Comparison of ENCODE assay signal across 8 mouse cellular contexts in the genomic region with DNA sequence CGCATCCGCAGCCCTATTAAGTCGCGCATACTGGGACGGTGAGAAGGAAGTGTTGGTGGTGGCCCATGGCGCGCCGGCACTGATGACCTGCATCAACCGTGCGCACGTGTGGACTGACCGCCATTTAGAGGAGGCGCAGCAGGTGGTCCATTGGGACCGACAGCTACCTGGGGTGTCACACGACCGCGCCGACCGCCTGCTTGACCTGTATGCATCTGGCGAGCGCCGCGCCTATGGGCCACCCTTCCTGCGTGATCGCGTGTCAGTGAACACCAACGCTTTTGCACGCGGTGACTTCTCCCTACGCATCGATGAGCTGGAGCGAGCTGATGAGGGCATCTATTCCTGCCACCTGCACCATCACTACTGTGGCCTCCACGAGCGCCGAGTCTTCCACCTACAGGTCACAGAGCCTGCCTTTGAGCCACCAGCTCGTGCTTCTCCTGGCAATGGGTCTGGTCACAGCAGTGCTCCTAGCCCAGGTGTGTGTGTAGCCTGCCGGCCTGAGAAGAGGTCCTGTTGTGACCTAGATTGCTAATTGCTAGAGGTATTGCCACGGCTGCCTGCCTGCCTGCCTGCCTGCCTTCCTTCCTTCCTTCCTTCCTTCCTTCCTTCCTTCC. TPM values are rescaled to one million over a fixed set of nuclear protein-coding genes. Genes with fewer than 3 reads are reported as not detected.
DNase-seq lines count a peak whose midpoint lies in the region; ATAC-seq and TF ChIP-seq lines count a peak whose summit lies in the region.

No protein-coding gene starts in this region.

- peak overlapping the region; percentile 96 for H3K27ac ChIP-seq in gastrocnemius, adult 2 months
- no peak overlapping the region for H3K27ac ChIP-seq in thymus, adult 2 months (ENCODE audit: control insufficient read depth, insufficient read depth, low read length)
- no peak overlapping the region for H3K27ac ChIP-seq in limb, embryonic 13.5 days
- no peak overlapping the region for H3K27ac ChIP-seq in stomach, embryonic 14.5 days (ENCODE audit: low read length)

- H3K9me3 ChIP-seq in limb, embryonic 13.5 days: no peaks in the 10 kb centered on the region
- no peaks in the 10 kb centered on the region for H3K9me3 ChIP-seq in stomach, embryonic 14.5 days (ENCODE audit: control insufficient read depth, low read depth, low read length)

- peak overlapping the region; percentile 68 for H3K4me3 ChIP-seq in gastrocnemius, adult 2 months
- H3K4me3 ChIP-seq in thymus, adult 2 months (ENCODE audit: control insufficient read depth, insufficient read depth, low read length): 0 out of 2 replicates have a peak overlapping the region, but pooled peaks have one; percentile 39
- peak overlapping the region; percentile 60 for H3K4me3 ChIP-seq in limb, embryonic 13.5 days
- peak overlapping the region; percentile 41 for H3K4me3 ChIP-seq in stomach, embryonic 14.5 days (ENCODE audit: low read depth, low read length)

- peak overlapping the region; percentile 98 for H3K4me2 ChIP-seq in limb, embryonic 13.5 days (replicated peaks)
- H3K4me2 ChIP-seq in stomach, embryonic 14.5 days (replicated peaks; ENCODE audit: low read depth, low read length): peak overlapping the region; percentile 64

- TF ChIP-seq POLR2A in thymus, adult 2 months (IDR thresholded peaks at IDR 0.05; ENCODE audit: control insufficient read depth, extremely low read depth, insufficient read depth, low read length, poor library complexity): no peak

- intact Hi-C loops in gastrocnemius, adult 2 months (cut with DNase I): no loop called here

- peak; percentile 24 for DNase-seq in gastrocnemius, adult 2 months
- DNase-seq in gastrocnemius, postnatal 4 days (ENCODE audit: low spot score in 2 of 2): no peak
- no peak for DNase-seq in thymus, adult 2 months
- DNase-seq in thymus, postnatal 4 days: no peak
- no peak for DNase-seq in adrenal gland, postnatal 36 days
- no peak for DNase-seq in right cerebral cortex, postnatal 10 days (ENCODE audit: low spot score in 2 of 2)

- H3K9ac ChIP-seq in limb, embryonic 13.5 days: no peak overlapping the region
- no peak overlapping the region for H3K9ac ChIP-seq in stomach, embryonic 14.5 days (replicated peaks; ENCODE audit: low read depth, low read length)

- H3K36me3 ChIP-seq in thymus, adult 2 months (ENCODE audit: control insufficient read depth, insufficient read depth, low read length): no peaks in the 10 kb centered on the region
- peaks cover 26% of the 10 kb centered on the region for H3K36me3 ChIP-seq in limb, embryonic 13.5 days
- H3K36me3 ChIP-seq in stomach, embryonic 14.5 days (ENCODE audit: control insufficient read depth, insufficient read depth, low read length): peaks cover 10% of the 10 kb centered on the region; the same call in 1 of the 2 replicates

- no peak for TF ChIP-seq CTCF in gastrocnemius, adult 2 months (IDR thresholded peaks at IDR 0.05)
- TF ChIP-seq CTCF in thymus, adult 2 months (IDR thresholded peaks at IDR 0.05; ENCODE audit: borderline replicate concordance, control insufficient read depth, extremely low read depth, insufficient read depth, low read length, poor library complexity): no peak

- no peak for ATAC-seq in limb, embryonic 13.5 days (ENCODE audit: low FRiP score, low read depth)
- no peak for ATAC-seq in stomach, embryonic 14.5 days (ENCODE audit: insufficient number of reproducible peaks, insufficient read depth, low FRiP score, low read depth)

- WGBS in thymus, adult 2 months: 70% methylated on average over 38 of the region's 38 CpGs
- 43% methylated on average over 38 of the region's 38 CpGs for WGBS in limb, embryonic 13.5 days
- 46% methylated on average over 38 of the region's 38 CpGs for whole genome bisulfite sequencing in stomach, embryonic 14.5 days

- H3K4me1 ChIP-seq in thymus, adult 2 months (replicated peaks; ENCODE audit: control insufficient read depth, insufficient read depth, low read length): peaks cover 25% of the 10 kb centered on the region
- H3K4me1 ChIP-seq in limb, embryonic 13.5 days: peaks cover 39% of the 10 kb centered on the region
- peaks cover 33% of the 10 kb centered on the region for H3K4me1 ChIP-seq in stomach, embryonic 14.5 days (ENCODE audit: control insufficient read depth, insufficient read depth, low read length)

- H3K27me3 ChIP-seq in thymus, adult 2 months (ENCODE audit: control insufficient read depth, insufficient read depth, low read length): no peaks in the 10 kb centered on the region
- H3K27me3 ChIP-seq in limb, embryonic 13.5 days: 0 out of 2 replicates have a peak, but pooled peaks cover 6% of the 10 kb centered on the region
- no peaks in the 10 kb centered on the region for H3K27me3 ChIP-seq in stomach, embryonic 14.5 days (ENCODE audit: control insufficient read depth, insufficient read depth, low read length)

RNA-seq across cellular contexts. Expression of a gene that starts 2.3 kb away (rescaled TPM):
- total RNA-seq in gastrocnemius, adult 2 months (2021): 10 to 100 TPM; 26.4 to 31.3 TPM
- 100 to 1,000 TPM; 138 to 147 TPM for total RNA-seq in gastrocnemius, postnatal 4 days (2021)
- polyA plus RNA-seq in thymus, adult 2 months (2012; rRNA removed): 30.7 and 43.4 TPM in 2 replicates
- 76.6 and 92.7 TPM in 2 replicates for polyA plus RNA-seq in limb, embryonic 13.5 days (2015; fragmentation: Nextera tagmentation; extraction: Ambion mirVana)
- 91.5 and 96.7 TPM in 2 replicates for polyA plus RNA-seq in stomach, embryonic 14.5 days (2014; fragmentation: Nextera tagmentation; extraction: Ambion mirVana)
- 10 to 100 TPM; 40.2 to 47.0 TPM for total RNA-seq in adrenal gland, postnatal 36 days (2021)

RNA-seq across cellular contexts. Expression of a gene that starts 5.4 kb away (rescaled TPM):
- 100 to 1,000 TPM; 116 to 122 TPM for total RNA-seq in gastrocnemius, adult 2 months (2021)
- total RNA-seq in gastrocnemius, postnatal 4 days (2021): 10 to 100 TPM; 82.1 to 85.1 TPM
- polyA plus RNA-seq in thymus, adult 2 months (2012; rRNA removed): 152 and 184 TPM in 2 replicates
- 4.3 and 5.7 TPM in 2 replicates for polyA plus RNA-seq in limb, embryonic 13.5 days (2015; fragmentation: Nextera tagmentation; extraction: Ambion mirVana)
- 6.3 and 6.6 TPM in 2 replicates for polyA plus RNA-seq in stomach, embryonic 14.5 days (2014; fragmentation: Nextera tagmentation; extraction: Ambion mirVana)
- 10 to 100 TPM; 61.2 to 61.7 TPM for total RNA-seq in adrenal gland, postnatal 36 days (2021)

RNA-seq across cellular contexts. Expression of a gene that starts 10.7 kb away (rescaled TPM):
- total RNA-seq in gastrocnemius, adult 2 months (2021): 10 to 100 TPM; 74.0 to 89.8 TPM
- 10 to 100 TPM; 80.6 to 80.9 TPM for total RNA-seq in gastrocnemius, postnatal 4 days (2021)
- 230 and 238 TPM in 2 replicates for polyA plus RNA-seq in thymus, adult 2 months (2012; rRNA removed)
- polyA plus RNA-seq in limb, embryonic 13.5 days (2015; fragmentation: Nextera tagmentation; extraction: Ambion mirVana): 140 and 144 TPM in 2 replicates
- polyA plus RNA-seq in stomach, embryonic 14.5 days (2014; fragmentation: Nextera tagmentation; extraction: Ambion mirVana): 125 and 132 TPM in 2 replicates
- 100 to 1,000 TPM; 140 to 170 TPM for total RNA-seq in adrenal gland, postnatal 36 days (2021)

RNA-seq across cellular contexts. Expression of a gene that starts 21.4 kb away (rescaled TPM):
- total RNA-seq in gastrocnemius, adult 2 months (2021): under 1 TPM; 0.11 to 0.23 TPM
- total RNA-seq in gastrocnemius, postnatal 4 days (2021): under 1 TPM; 0.26 to 0.34 TPM
- polyA plus RNA-seq in thymus, adult 2 months (2012; rRNA removed): 2.7 and 3.0 TPM in 2 replicates
- 0.25 and 0.33 TPM in 2 replicates for polyA plus RNA-seq in limb, embryonic 13.5 days (2015; fragmentation: Nextera tagmentation; extraction: Ambion mirVana)
- 0.32 and 0.35 TPM in 2 replicates for polyA plus RNA-seq in stomach, embryonic 14.5 days (2014; fragmentation: Nextera tagmentation; extraction: Ambion mirVana)
- under 1 TPM; 0.23 TPM for total RNA-seq in adrenal gland, postnatal 36 days (2021)

RNA-seq across cellular contexts. Expression of a gene that starts 27.5 kb away (rescaled TPM):
- 10 to 100 TPM; 13.6 to 18.0 TPM for total RNA-seq in gastrocnemius, adult 2 months (2021)
- total RNA-seq in gastrocnemius, postnatal 4 days (2021): 10 to 100 TPM; 14.0 to 17.6 TPM
- 31.9 and 32.2 TPM in 2 replicates for polyA plus RNA-seq in thymus, adult 2 months (2012; rRNA removed)
- polyA plus RNA-seq in limb, embryonic 13.5 days (2015; fragmentation: Nextera tagmentation; extraction: Ambion mirVana): 13.6 and 13.8 TPM in 2 replicates
- polyA plus RNA-seq in stomach, embryonic 14.5 days (2014; fragmentation: Nextera tagmentation; extraction: Ambion mirVana): 16.9 and 17.3 TPM in 2 replicates
- 10 to 100 TPM in 1 of 2 experiments, 1 to 10 TPM in 1; 9.7 to 21.8 TPM for total RNA-seq in adrenal gland, postnatal 36 days (2021)
